Mouse (Mus musculus): Measurements from ENCODE around the gene Chil5.

The Chil5 gene

DNA sequence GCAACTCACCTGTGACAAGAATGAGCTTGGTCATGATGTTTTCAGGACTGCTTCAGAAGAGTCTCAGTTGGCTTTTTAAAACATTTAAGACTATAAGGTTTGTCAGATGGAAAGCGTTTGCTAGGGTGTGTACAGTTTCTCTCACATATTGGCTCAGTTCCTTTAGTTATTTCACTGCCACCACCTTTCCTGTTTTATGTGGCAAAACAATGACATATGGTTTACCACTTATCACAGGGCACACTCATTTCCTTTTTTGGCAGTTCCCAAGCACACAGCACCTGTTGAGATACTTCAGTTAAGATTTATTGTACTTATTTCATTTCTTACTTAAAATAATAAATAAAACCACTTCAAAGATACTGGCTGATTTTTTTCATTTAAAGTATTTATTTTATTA lies at the start of gene Chil5:
Chil5 (minus strand) TSS at position 34 of the 400 bp plus-strand sequence.
- in situ Hi-C loops (cut with MboI, MseI) = no loop called here

DNA sequence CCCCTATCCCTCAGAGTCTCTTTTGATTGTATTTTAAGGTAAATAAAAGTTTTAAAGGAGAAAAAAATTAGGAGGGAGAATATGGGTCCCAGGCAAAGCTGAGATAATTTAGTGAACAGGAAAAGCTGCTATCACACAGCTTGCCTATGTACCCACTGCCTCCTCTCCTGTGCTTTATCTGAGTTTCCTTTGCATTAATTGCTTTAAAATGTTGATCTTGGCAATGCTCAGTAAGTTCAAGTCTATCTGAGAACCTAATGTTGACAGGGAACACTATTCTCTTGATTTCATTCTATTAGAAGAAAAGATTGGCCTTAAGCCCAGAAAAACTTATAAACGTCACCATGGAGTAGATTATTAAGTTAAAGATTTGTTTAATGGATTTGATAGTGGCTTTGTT lies 42.2 kb upstream of the Chil5 start:
- in situ Hi-C loops (cut with MboI, MseI) = no loop called here

GRCm38 (mm10) chr3:106070994-106071393 lies 38.4 kb upstream of the Chil5 start:
- in situ Hi-C loops (cut with MboI, MseI) = no loop called here

- in situ Hi-C loops (cut with MboI, MseI) = loop anchor here (5.0 kb wide), 1 partner anchor 65 kb away; no protein-coding TSS in a partner anchor
Observed at GRCm38 (mm10) chr3:106067707-106068106, 35.1 kb upstream of the Chil5 start.

DNA sequence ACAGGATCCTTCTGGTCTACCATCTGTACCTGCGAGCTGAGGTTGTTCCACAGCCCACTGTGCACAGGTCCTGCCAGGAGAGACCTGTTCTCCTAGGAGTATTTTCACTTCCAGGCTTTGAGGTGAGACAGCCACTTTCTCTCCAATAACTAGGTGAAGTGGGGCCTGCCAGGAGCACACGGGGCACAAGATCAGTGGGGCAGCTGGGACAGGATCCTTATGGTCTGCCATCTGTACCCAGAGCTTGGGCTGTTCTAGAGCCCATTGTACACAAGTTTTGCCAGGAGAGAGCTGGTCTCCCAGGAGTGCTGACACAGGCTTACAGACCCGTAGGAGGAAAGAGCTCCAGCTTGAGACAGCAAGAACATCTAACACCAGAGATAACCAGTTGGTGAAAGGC lies 25.4 kb upstream of the Chil5 start:
- in situ Hi-C loops (cut with MboI, MseI) = no loop called here

DNA sequence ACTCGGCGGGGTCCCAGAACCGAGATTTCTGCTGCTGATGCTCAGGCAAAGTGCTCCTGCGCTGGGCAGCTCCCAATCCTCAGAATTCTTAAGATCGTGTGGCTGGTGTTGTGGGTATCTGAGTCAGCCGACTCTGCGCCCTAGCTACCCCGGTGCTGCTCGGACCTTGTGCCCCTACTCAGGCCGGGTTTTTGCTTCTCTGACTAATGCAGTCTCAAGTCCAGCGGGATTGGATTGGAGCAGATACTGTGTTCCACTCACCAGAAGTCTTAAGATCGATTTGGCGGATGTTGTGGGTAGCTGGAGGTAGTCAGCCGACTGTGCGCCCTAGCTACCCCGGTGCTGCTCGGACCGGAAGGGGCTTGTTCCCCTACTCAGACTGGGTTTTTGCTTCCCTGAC lies 19.3 kb upstream of the Chil5 start:
- in situ Hi-C loops (cut with MboI, MseI) = no loop called here

DNA sequence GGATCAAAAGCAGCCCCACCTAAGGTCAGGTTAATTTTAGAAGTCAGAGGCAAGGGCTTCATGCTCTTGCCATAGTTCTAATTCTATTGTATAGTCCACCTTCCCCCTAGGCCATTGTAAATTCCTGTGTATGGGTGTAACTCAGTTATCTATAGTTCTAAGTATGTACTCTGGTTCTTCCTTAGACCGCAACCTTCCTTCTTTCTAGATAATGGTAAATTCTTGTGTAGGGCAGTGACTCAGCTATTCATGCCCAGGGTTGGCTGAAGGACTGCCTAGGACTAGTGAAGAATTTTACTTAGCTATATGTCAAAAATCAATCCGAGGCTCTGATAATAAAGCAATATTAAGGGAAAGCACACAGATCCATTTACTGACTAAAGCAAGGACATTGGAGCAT lies 7.7 kb upstream of the Chil5 start:
- in situ Hi-C loops (cut with MboI, MseI) = no loop called here

DNA sequence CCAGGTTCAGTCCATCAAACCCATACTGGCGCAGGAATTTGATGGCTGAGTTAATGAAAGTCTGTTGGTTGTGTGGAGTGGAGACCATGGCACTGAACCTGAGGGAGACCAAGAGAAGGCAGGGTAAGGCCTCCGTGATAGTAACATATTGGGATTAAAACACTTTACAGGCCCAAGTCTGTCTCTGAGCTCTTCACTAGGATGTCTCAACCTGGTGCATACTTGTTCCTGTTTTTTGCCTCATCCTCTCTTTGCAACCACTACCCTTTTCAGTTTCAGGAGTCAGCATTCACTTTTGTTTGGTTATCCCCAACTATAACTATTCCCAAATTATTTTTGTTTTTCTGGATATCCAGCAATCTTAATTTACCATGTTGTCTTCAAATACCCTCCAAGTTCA lies 8.5 kb downstream of the Chil5 start:
- in situ Hi-C loops (cut with MboI, MseI) = no loop called here

DNA sequence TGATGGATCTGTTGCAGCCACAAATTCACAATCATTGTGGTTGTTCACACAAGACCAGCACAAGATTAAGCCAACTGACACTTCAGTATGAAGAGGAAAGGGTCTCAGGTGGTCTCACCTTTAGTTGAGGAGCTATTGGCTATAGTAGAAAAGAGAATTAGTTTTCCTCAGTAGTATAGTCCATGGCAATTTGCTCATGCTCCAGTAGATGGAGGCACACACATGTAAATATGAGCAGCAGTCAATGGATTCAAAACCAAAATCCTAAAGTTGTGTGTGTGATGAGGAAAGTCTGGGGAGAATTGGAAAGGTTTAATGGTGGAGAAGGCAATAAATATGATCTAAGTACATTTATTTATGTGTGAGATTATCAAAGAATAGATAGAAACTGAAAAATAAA lies 10.8 kb downstream of the Chil5 start:
- in situ Hi-C loops (cut with MboI, MseI) = no loop called here

DNA sequence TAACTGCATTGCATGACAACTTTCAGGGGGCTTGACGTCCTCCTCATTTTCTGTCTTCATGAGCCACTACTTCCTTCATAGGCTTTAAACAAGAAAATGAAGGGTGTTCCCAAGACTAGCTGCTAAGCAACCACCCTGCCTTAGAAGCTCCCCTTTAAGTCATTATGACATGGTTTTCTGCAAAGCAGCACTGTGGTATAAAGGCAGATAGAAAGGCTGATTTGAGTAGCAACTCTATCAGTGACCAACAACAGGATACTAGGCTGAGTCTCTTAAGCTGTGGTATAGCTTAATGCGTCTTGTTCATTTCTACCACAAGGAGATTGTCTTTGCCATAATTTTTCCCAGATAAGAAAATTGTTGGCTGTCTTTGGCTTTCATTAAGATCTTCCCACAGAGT lies 18.1 kb downstream of the Chil5 start, which contains the start of gene Pifo:
Pifo (minus strand) TSS at position 101 of the 400 bp plus-strand sequence.
- in situ Hi-C loops (cut with MboI, MseI) = no loop called here

DNA sequence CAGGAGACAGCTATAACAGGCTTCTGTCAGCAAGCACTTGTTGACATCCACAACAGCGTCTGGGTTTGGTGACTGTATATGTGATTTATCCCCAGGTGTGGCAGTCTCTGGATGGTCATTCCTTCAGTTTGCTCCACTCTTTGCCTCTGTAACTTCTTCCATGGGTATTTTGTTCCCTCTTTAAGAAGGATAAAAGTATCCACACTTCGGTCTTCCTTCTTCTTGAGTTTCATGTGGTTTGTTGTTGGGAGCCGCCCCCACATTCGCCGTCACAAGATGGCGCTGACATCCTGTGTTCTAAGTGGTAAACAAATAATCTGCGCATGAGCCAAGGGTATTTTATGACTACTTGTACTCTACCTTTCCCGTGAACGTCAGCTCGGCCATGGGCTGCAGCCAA lies 29.3 kb downstream of the Chil5 start:
- in situ Hi-C loops (cut with MboI, MseI) = loop anchor here (5.0 kb wide), 1 partner anchor 64 kb away; no protein-coding TSS in a partner anchor

- in situ Hi-C loops (cut with MboI, MseI) = loop anchor here (5.0 kb wide), 1 partner anchor 66 kb away; no protein-coding TSS in a partner anchor
Observed at GRCm38 (mm10) chr3:106001416-106002370, 30.9 kb downstream of the Chil5 start.

GRCm38 (mm10) chr3:106000707-106001375 lies 31.8 kb downstream of the Chil5 start:
- in situ Hi-C loops (cut with MboI, MseI) = loop anchor here (5.0 kb wide), 1 partner anchor 66 kb away; no protein-coding TSS in a partner anchor

DNA sequence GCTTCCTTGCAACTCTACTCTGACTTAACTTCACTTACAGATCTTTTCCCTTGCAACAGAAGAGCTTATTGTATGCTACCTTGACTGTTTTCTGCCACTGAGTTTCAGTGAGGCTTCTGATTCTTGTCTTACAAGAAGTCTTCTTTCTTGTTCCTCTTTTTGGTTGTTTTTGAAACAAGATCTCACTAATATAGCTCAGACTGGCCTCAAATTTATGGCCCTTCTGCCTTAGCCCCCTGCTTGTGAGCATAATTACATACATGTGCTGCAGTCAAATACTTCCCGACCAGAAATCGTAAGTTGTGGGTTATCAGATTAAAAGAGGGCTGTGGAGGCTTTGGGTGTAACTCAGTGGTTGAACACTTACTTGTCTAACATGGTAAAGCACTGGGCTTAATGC lies 37.9 kb downstream of the Chil5 start:
- in situ Hi-C loops (cut with MboI, MseI) = loop anchor here (5.0 kb wide), 1 partner anchor 223 kb away; the partner anchor contains the start of gene Chil4

DNA sequence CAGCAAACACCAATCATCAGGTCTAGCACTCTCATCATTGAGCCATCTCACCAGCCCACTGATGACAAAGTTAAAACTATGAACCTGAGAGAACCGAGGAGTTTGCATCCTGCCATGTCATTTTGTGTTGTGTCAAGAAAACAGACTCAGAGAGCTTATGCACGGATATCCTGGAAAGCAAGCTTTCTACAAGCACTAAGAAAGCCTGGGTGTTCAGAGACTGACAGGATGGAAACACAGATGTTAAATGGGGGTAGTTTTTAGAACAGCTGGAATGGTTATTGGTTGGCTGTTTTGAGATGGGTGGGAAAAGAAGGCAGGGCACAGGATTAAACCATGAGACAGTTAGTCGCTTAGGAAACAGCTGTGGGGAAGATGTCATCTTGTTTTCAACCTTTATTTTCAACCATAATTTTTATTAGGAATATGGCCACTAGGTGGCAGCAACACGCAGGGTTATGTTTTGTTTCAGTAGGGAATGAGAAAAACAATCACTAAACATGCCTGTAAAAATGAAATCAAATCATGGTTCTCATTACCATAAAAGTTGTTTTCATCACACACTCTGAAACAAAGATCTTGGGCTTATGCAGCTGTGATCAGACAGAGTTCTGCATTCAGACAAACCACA lies 40.8 kb downstream of the Chil5 start:
- in situ Hi-C loops (cut with MboI, MseI) = loop anchor here (5.0 kb wide), 1 partner anchor 226 kb away; the partner anchor contains the start of gene Chil4

- in situ Hi-C loops (cut with MboI, MseI) = loop anchor here (5.0 kb wide), 2 partner anchors 228 to 458 kb away; partner anchors contain the start of gene Chil4
Observed at GRCm38 (mm10) chr3:105989611-105990010, 43.0 kb downstream of the Chil5 start.

DNA sequence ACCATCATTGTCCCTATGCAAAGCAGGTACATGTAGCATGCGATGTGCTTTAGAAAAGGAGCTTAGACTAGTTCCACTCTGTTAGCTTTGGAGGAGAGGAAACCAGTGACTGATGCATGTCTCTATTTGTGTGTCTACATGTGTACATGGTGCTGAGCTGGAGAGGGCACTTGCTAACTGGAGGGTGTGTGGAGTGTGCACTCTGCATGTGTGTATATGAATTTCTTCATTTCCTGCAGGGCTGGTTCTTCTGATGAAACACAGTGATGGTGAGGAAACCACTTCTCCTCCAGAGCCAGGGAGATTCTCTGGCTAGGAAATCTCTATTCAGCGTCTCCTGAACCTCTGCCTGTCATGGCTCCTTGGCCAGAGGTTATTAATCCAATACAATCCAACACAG lies 58.4 kb downstream of the Chil5 start:
- in situ Hi-C loops (cut with MboI, MseI) = no loop called here

- in situ Hi-C loops (cut with MboI, MseI) = no loop called here
Observed at GRCm38 (mm10) chr3:105973411-105973810, 59.2 kb downstream of the Chil5 start, which contains the start of gene Ovgp1. Gene Ovgp1 (plus strand): TSS chr3:105973711.

- in situ Hi-C loops (cut with MboI, MseI) = no loop called here
Observed at GRCm38 (mm10) chr3:105971831-105972446, 60.7 kb downstream of the Chil5 start.

All from regulatory T cell (primary cell).